Mouse (Mus musculus) cerebral cortex, adult 2 months (tissue): ENCODE measurements around the gene Msx1.

Experiments
- WGBS: fragments of 180-500 bp; shearing (Covaris S2); methylation state at CpG from one replicate; pipeline ENCODE4 v1.1.7; 2018; 5-methylcytosine and 5-hydroxymethylcytosine counted together

The Msx1 gene

DNA sequence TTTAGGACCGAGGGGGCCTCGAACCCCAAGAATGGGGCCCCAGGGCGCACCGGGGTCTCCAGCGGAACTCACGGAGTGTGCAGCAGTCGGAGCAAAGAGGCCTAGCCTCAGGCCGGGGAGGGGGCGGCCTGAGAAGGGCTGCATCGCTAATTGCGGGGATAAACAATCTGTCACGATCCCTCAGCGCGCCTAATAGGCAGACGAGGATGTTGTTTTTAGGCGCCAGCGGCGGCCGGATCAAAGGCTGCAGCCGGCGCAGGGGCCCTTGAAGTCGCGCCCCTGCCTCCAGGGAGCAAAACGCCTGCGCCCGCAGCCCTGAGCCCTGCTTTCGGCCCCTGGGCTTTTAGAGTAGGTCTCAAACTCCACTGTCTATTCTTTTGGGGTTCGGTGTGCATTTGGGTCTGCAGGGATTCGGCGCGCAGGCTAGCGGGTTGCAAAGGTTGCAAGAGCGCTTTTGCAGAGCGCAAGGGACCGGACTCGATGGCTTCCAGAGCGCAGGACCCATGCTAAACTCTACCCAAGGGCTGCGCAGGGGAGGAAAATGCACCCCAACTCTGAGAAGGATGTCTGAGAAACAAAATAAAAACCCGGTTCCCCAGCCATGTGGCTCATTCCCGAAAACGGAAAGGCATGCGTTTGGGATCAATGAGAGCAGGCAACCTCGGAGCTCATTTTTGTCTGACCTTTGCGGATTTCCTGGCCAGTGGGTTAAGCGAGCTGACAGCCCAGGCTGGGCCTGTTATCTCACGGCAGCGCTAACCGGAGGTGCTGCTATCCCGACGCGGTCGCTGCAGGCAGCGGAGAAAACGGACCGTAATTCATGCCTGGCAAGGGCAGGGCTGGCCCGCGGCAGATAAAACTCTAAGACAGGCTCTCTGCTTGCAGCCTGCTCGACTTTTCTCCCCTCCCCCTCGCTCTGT is 2.6 kb upstream of the Msx1 start:
- 3% methylated on average over 59 of the region's 59 CpGs for WGBS

DNA sequence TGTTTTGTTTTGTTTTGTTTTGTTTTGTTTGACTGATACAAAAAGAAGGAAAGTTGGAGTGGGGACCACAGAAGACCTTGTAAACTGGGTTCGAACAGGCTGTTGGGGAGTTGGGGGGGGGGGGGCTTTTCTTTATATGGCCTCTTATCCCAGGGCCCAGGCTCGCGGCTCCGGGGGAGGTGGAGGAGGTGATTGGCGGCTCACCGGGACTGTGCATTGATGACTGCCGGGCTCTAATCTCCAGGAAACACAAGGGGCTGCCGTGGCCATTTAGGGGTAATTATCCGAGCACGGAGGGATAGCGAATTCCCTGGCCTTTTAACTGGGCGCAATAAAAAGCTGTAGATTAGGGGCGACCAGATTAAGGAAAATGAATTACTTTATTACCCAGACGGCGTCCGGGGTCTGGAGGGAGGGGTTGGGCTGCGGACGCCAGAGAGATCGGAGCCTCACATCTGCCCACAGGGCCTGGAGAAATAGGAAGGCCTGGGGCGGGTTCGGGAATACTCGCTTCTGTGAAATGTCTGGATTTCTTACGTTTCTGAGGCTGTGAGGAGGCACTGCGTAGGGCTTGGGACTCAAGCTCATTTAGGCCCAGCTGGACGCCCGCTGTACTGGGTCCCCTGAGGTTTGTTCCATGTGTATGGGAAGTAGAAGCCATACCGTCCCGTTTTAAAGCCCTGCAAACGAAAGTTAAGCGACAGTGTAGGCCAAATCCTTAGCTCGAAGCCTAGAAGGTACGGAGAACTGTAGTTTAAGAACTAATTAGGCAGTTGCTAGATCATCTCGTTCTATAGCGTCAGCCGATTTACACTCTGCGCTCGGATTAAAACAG is 1.4 kb upstream of the Msx1 start:
- 7% methylated on average over 37 of the region's 37 CpGs for WGBS

- 20% methylated on average over 7 of the region's 7 CpGs for WGBS
These were observed 773 bp upstream of the Msx1 start for GRCm38 (mm10) chr5:37825111-37825600.

GRCm38 (mm10) chr5:37823721-37824460 is 492 bp downstream of the Msx1 start:
- WGBS = under 1% methylated on average over 58 of the region's 58 CpGs

- 4% methylated on average over 42 of the region's 42 CpGs for WGBS
These were observed 1.3 kb downstream of the Msx1 start for GRCm38 (mm10) chr5:37822791-37823720.

- 36% methylated on average over 11 of the region's 11 CpGs for WGBS
These were observed 2.2 kb downstream of the Msx1 start for GRCm38 (mm10) chr5:37822116-37822707.

DNA sequence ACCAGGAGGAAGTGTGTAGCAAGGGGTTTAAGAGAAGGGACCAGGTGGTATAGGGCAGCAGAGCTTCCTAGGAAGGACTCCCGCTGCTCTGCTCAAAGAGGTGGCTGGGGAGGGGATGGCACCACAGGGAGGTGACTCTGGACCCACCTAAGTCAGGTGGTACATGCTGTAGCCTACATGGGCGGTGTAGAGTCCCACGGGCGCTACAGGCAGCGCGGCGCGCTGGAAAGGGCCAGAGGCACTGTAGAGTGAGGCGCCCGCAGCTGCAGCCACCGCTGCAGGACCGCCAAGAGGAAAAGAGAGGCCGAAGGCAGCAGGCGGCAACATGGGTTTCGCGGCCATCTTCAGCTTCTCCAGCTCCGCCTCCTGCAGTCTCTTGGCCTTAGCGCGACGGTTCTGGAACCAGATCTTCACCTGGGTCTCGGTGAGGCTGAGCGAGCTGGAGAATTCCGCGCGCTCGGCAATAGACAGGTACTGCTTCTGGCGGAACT is 3.2 kb downstream of the Msx1 start:
- 18% methylated on average over 27 of the region's 27 CpGs for WGBS

DNA sequence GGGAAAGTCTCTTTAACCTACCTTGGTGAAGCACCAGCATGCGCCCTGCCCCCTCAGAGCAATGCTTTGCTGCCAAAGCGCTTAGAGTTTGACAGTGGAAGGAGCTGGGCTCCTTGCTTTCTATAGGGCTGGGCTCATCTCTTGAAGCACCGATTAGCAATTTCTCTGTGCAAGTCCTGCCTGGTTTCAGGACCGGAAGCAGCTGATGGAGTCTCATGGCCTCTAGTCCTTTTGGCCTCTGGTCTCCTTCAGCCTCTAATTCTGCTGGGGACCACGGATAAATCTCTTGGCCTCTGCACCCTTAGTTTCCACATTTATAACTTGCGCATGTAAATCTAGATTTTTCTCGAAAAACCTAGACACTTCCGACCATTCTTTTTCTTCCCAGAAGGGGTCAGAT is 3.7 kb downstream of the Msx1 start:
- 29% methylated on average over 8 of the region's 8 CpGs for WGBS

DNA sequence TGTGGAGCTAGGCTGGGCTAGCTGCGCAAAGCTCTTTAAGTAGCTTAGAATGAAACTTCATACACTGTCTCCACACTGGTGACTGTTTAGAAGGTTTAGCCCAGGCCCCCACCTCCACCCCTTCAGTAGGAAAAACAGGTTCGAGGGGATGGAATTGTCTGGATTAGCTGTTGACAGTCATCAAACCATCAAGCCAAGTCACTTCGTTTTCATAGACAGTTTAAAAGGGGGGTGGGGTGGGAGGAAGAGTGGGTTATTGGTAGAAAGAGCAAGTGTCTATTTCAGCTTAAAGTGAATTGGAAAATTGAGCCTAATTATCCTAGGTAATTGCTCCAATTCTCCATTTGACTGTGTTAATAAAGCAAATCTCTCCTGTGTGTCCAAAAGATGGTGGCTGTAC is 4.4 kb downstream of the Msx1 start:
- 17% methylated on average over 3 of the region's 3 CpGs for WGBS

DNA sequence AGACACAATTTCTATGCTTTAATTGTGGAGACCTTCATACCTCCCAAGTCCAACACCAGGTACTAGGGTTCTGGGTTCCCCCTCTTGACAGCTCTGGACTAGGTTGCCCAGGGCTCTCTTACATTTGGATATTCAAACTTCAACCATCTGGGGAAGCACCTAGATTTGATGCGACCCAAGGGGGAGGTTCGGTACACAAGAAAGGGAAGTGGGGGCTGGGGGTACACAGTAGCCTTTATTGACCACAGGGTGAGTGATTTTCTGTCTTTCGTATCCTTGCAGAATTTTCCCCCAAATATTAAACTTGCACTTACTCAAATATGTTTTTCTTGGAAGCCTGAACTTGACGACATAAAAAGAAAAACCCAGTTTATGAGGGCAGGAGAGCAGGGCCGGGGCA is 4.8 kb downstream of the Msx1 start:
- 25% methylated on average over 5 of the region's 5 CpGs for WGBS

GRCm38 (mm10) chr5:37818533-37819215 is 5.7 kb downstream of the Msx1 start:
- WGBS = 17% methylated on average over 25 of the region's 25 CpGs

DNA sequence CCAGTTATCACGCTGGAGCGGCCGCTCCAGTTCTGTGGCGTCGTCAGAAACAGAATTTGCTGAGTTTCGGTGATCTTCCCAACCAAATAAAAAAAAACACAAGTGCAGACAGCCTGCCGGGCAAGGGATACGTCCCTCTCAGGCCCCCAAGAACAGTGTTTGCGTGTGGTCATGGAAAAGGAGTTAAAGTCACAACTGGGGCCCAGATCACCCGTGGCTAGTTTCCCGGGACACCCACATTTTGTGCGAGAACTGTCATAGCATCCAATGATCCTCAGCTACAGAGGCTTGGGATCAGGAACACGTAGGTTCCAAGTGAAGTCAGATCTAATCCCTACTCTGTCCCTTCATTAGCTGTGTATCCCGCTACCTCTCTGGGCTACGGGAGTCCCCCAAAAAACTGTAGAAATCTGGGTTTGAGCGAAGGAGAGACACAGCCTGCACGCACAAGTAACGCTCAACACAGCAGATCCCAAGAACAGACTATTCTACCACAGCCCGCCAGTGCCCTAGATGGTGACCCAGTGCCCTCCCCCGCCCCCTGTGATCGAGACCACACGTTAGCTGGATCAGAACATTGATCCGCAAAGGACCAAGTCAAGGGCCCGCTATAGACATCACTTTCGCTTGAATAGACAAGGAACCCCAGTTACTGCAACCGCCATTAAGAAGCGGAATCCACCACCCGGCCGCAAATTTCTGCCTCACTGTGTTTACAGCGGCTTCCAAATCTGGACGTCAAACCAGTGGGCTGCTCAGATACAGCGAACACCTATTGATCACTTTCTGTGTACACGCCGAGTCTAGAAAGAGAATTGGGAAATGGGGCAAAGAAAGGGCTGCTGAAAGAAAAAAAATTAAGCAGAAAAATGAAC is 6.5 kb downstream of the Msx1 start:
- WGBS = 10% methylated on average over 34 of the region's 34 CpGs

- 7% methylated on average over 46 of the region's 46 CpGs for WGBS
These were observed 7.3 kb downstream of the Msx1 start for GRCm38 (mm10) chr5:37816907-37817657.

GRCm38 (mm10) chr5:37815909-37816308 is 8.5 kb downstream of the Msx1 start:
- WGBS = 91% methylated on average over 4 of the region's 4 CpGs

DNA sequence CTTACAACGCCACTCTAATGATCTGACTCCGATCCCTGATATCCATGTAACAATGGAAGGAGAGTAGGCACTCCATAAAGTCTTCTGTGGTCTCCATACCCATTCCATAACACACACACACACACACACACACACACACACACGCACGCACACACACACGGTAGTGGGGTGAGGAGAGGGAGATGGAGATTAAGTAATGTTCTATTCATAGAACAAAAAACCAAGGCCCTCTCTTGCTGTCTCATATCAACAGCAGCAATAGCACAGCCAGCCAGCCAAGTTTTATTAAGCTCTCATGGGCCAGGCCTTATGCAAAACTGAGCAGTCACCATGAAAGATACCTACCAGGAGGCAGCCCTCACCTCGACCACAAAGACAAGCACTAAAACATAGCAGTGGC is 19.1 kb downstream of the Msx1 start:
- 92% methylated on average over 6 of the region's 6 CpGs for WGBS

- WGBS = 60% methylated on average over 8 of the region's 8 CpGs
These were observed 19.8 kb downstream of the Msx1 start for GRCm38 (mm10) chr5:37804512-37805118.

GRCm38 (mm10) chr5:37797251-37797650 is 27.1 kb downstream of the Msx1 start:
- WGBS = 82% methylated on average over 6 of the region's 6 CpGs
